Mouse (Mus musculus): ENCODE data around the gene Asb9. TPM values are rescaled to one million over a fixed set of nuclear protein-coding genes. Genes with fewer than 3 reads are reported as not detected.

Asb9 gene
- not detected in 2 replicates for polyA plus RNA-seq (2014; fragmentation: Nextera tagmentation; extraction: Ambion mirVana)

- WGBS: 66% methylated on average over 10 of the region's 10 CpGs
- H3K27me3 ChIP-seq (ENCODE audit: control insufficient read depth, insufficient read depth, low read length): no peaks in the 10 kb centered on the region
These were observed at the start of gene Asb9 for GRCm38 (mm10) chrX:164505709-164506498. Gene Asb9 (plus strand): TSS chrX:164506327.

DNA sequence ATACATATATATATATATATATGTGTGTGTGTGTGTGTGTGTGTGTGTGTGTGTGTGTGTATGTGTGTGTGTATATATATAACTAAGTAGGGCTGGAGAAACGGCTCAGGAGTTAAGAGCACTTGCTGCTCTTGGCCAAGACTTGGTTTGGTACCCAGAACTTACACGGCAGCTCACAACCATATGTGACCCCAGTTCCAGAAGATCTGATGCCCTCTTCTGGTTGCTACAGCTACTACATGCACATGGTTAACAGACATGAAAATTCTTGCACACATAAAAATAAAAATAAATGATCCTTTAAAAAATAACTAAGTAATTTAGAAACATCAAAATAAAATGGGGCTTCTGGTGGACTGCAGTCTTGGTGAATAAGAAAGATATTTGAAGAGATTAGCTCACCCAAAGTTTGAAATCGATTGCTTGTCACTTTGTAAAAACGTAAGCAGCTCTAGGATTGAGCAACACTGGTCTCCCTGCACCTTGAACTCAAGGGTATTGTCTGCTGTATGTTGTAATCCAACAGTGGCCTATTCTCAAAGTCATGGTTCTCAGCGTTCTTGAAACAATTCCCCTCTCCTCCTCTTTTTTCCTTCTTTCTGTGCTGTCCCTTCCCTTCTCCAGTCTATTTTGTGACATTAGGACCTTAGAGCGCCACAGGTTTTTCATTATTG lies 46.8 kb upstream of the Asb9 start:
- 0 out of 2 replicates have a peak, but pooled peaks cover 3% of the 10 kb centered on the region for H3K36me3 ChIP-seq (ENCODE audit: control insufficient read depth, insufficient read depth, low read length)
- no peaks in the 10 kb centered on the region for H3K27me3 ChIP-seq (ENCODE audit: control insufficient read depth, insufficient read depth, low read length)
- WGBS: 64% methylated on average over 6 of the region's 6 CpGs
- no peaks in the 10 kb centered on the region for H3K4me1 ChIP-seq (ENCODE audit: control insufficient read depth in 2 of 2, insufficient read depth in 2 of 2, low read length in 2 of 2)
- H3K9me3 ChIP-seq (ENCODE audit: control insufficient read depth, low read length): no peaks in the 10 kb centered on the region
- no peak overlapping the region for H3K27ac ChIP-seq (replicated peaks in 1 of 2; ENCODE audit: control insufficient read depth in 1 of 2, insufficient read depth in 1 of 2, low read depth in 2 of 2, low read length in 2 of 2)
- H3K4me3 ChIP-seq (ENCODE audit: control insufficient read depth in 1 of 2, insufficient read depth in 1 of 2, low read depth in 1 of 2, low read length in 2 of 2): no peak overlapping the region
- H3K9ac ChIP-seq (ENCODE audit: low read length): no peak overlapping the region
- no peak overlapping the region for H3K4me2 ChIP-seq (ENCODE audit: low read length)
- no peak for ATAC-seq (ENCODE audit: insufficient number of reproducible peaks, insufficient read depth, low FRiP score, low read depth)

More at GRCm38 (mm10) chrX:164505709-164506498, at the start of gene Asb9:
- Histone ChIP-seq H3K27ac (replicated peaks in 1 of 2; ENCODE audit: control insufficient read depth in 1 of 2, insufficient read depth in 1 of 2, low read depth in 2 of 2, low read length in 2 of 2) (no peak within 1 kb of the TSS), H3K9ac (ENCODE audit: low read length) (no peak within 1 kb of the TSS), H3K36me3 (ENCODE audit: control insufficient read depth, insufficient read depth, low read length) (no peaks in the 10 kb centered on the region), H3K9me3 (ENCODE audit: control insufficient read depth, low read length) (no peaks in the 10 kb centered on the region), H3K4me1 (ENCODE audit: control insufficient read depth in 2 of 2, insufficient read depth in 2 of 2, low read length in 2 of 2) (no peaks in the 10 kb centered on the region), H3K4me3 (ENCODE audit: control insufficient read depth in 1 of 2, insufficient read depth in 1 of 2, low read depth in 1 of 2, low read length in 2 of 2) (no peak within 1 kb of the TSS), H3K4me2 (ENCODE audit: low read length) (no peak within 1 kb of the TSS)
- ATAC-seq (ENCODE audit: insufficient number of reproducible peaks, insufficient read depth, low FRiP score, low read depth): no peak

GRCm38 (mm10) chrX:164502258-164502657 lies 3.9 kb upstream of the Asb9 start:
- Histone ChIP-seq H3K9me3 (ENCODE audit: control insufficient read depth, low read length) (no peaks in the 10 kb centered on the region), H3K4me3 (ENCODE audit: control insufficient read depth in 1 of 2, insufficient read depth in 1 of 2, low read depth in 1 of 2, low read length in 2 of 2) (no peak overlapping the region), H3K27me3 (ENCODE audit: control insufficient read depth, insufficient read depth, low read length) (no peaks in the 10 kb centered on the region), H3K27ac (replicated peaks in 1 of 2; ENCODE audit: control insufficient read depth in 1 of 2, insufficient read depth in 1 of 2, low read depth in 2 of 2, low read length in 2 of 2) (no peak overlapping the region), H3K4me2 (ENCODE audit: low read length) (no peak overlapping the region), H3K4me1 (ENCODE audit: control insufficient read depth in 2 of 2, insufficient read depth in 2 of 2, low read length in 2 of 2) (no peaks in the 10 kb centered on the region), H3K36me3 (ENCODE audit: control insufficient read depth, insufficient read depth, low read length) (no peaks in the 10 kb centered on the region), H3K9ac (ENCODE audit: low read length) (no peak overlapping the region)
- ATAC-seq (ENCODE audit: insufficient number of reproducible peaks, insufficient read depth, low FRiP score, low read depth): no peak
- 76% methylated on average over 2 of the region's 2 CpGs for WGBS

- ATAC-seq (ENCODE audit: insufficient number of reproducible peaks, insufficient read depth, low FRiP score, low read depth): no peak
- WGBS: 70% methylated on average over 4 of the region's 4 CpGs
- Histone ChIP-seq H3K27ac (replicated peaks in 1 of 2; ENCODE audit: control insufficient read depth in 1 of 2, insufficient read depth in 1 of 2, low read depth in 2 of 2, low read length in 2 of 2) (no peak overlapping the region), H3K4me2 (ENCODE audit: low read length) (no peak overlapping the region), H3K36me3 (ENCODE audit: control insufficient read depth, insufficient read depth, low read length) (no peaks in the 10 kb centered on the region), H3K9ac (ENCODE audit: low read length) (no peak overlapping the region), H3K4me1 (ENCODE audit: control insufficient read depth in 2 of 2, insufficient read depth in 2 of 2, low read length in 2 of 2) (no peaks in the 10 kb centered on the region), H3K4me3 (ENCODE audit: control insufficient read depth in 1 of 2, insufficient read depth in 1 of 2, low read depth in 1 of 2, low read length in 2 of 2) (no peak overlapping the region), H3K9me3 (ENCODE audit: control insufficient read depth, low read length) (no peaks in the 10 kb centered on the region), H3K27me3 (ENCODE audit: control insufficient read depth, insufficient read depth, low read length) (no peaks in the 10 kb centered on the region)
These were observed 941 bp downstream of the Asb9 start for GRCm38 (mm10) chrX:164507068-164507467.

GRCm38 (mm10) chrX:164508728-164509127 lies 2.6 kb downstream of the Asb9 start:
- Histone ChIP-seq H3K27me3 (ENCODE audit: control insufficient read depth, insufficient read depth, low read length) (no peaks in the 10 kb centered on the region), H3K4me1 (ENCODE audit: control insufficient read depth in 2 of 2, insufficient read depth in 2 of 2, low read length in 2 of 2) (no peaks in the 10 kb centered on the region), H3K4me2 (ENCODE audit: low read length) (no peak overlapping the region), H3K9me3 (ENCODE audit: control insufficient read depth, low read length) (no peaks in the 10 kb centered on the region), H3K36me3 (ENCODE audit: control insufficient read depth, insufficient read depth, low read length) (no peaks in the 10 kb centered on the region), H3K4me3 (ENCODE audit: control insufficient read depth in 1 of 2, insufficient read depth in 1 of 2, low read depth in 1 of 2, low read length in 2 of 2) (no peak overlapping the region), H3K9ac (ENCODE audit: low read length) (no peak overlapping the region), H3K27ac (replicated peaks in 1 of 2; ENCODE audit: control insufficient read depth in 1 of 2, insufficient read depth in 1 of 2, low read depth in 2 of 2, low read length in 2 of 2) (no peak overlapping the region)
- 39% methylated on average over 3 of the region's 3 CpGs for WGBS
- ATAC-seq (ENCODE audit: insufficient number of reproducible peaks, insufficient read depth, low FRiP score, low read depth): no peak

DNA sequence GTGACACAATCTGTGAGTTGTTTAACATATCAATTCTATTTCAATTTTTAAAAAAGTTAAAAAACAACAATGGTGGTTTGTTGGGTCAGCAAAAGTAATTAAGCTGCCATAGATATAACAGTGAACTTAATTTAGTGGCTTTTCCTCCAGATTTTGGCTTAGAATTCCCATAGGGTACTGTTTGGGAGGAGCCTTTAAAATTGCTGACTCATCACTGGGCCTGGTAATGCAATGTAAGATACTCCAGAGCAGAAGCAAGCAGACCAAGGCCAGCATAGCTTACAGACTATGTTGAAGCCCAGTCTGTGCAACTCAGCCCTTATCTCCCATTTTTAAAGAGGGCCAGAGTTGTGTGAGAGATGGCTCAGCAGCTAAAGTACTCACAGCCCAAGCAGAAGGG lies 16.0 kb downstream of the Asb9 start:
- Histone ChIP-seq H3K27ac (replicated peaks in 1 of 2; ENCODE audit: control insufficient read depth in 1 of 2, insufficient read depth in 1 of 2, low read depth in 2 of 2, low read length in 2 of 2) (no peak overlapping the region), H3K4me1 (ENCODE audit: control insufficient read depth in 2 of 2, insufficient read depth in 2 of 2, low read length in 2 of 2) (no peaks in the 10 kb centered on the region), H3K9ac (ENCODE audit: low read length) (no peak overlapping the region), H3K4me3 (ENCODE audit: control insufficient read depth in 1 of 2, insufficient read depth in 1 of 2, low read depth in 1 of 2, low read length in 2 of 2) (no peak overlapping the region), H3K27me3 (ENCODE audit: control insufficient read depth, insufficient read depth, low read length) (no peaks in the 10 kb centered on the region), H3K36me3 (ENCODE audit: control insufficient read depth, insufficient read depth, low read length) (no peaks in the 10 kb centered on the region), H3K9me3 (ENCODE audit: control insufficient read depth, low read length) (no peaks in the 10 kb centered on the region), H3K4me2 (ENCODE audit: low read length) (no peak overlapping the region)
- no peak for ATAC-seq (ENCODE audit: insufficient number of reproducible peaks, insufficient read depth, low FRiP score, low read depth)

DNA sequence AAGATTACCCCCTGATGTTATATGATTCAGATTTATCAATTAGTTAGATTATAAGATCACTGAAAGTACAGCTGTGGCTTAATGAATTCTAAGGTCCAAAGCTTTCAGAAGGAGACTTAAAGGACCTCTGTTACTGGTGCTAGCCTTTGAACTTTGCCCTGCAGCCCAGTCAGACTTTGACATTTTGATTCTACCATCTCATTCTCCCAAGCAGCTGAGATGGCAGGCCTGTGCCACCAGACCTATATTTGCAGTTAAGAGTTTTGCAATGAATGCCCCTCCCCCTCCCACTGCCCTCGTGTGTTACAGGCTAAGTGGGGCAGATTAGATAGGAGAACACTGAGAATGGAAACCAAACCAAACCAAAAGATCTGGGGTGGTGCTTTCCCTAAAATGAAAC lies 20.4 kb downstream of the Asb9 start:
- no peaks in the 10 kb centered on the region for H3K4me1 ChIP-seq (ENCODE audit: control insufficient read depth in 2 of 2, insufficient read depth in 2 of 2, low read length in 2 of 2)
- no peaks in the 10 kb centered on the region for H3K36me3 ChIP-seq (ENCODE audit: control insufficient read depth, insufficient read depth, low read length)
- no peak overlapping the region for H3K4me2 ChIP-seq (ENCODE audit: low read length)
- 13% methylated on average over 1 of the region's 1 CpGs for WGBS
- no peak overlapping the region for H3K4me3 ChIP-seq (ENCODE audit: control insufficient read depth in 1 of 2, insufficient read depth in 1 of 2, low read depth in 1 of 2, low read length in 2 of 2)
- H3K9me3 ChIP-seq (ENCODE audit: control insufficient read depth, low read length): no peaks in the 10 kb centered on the region
- H3K9ac ChIP-seq (ENCODE audit: low read length): no peak overlapping the region
- H3K27ac ChIP-seq (replicated peaks in 1 of 2; ENCODE audit: control insufficient read depth in 1 of 2, insufficient read depth in 1 of 2, low read depth in 2 of 2, low read length in 2 of 2): no peak overlapping the region
- no peak for ATAC-seq (ENCODE audit: insufficient number of reproducible peaks, insufficient read depth, low FRiP score, low read depth)
- no peaks in the 10 kb centered on the region for H3K27me3 ChIP-seq (ENCODE audit: control insufficient read depth, insufficient read depth, low read length)
